Mouse (Mus musculus): Measurements from ENCODE around the gene Wbp1l.

GRCm38 (mm10) chr19:46575196-46575595, 23.7 kb upstream of the Wbp1l start:
- no peak for TF ChIP-seq POLR2A (IDR thresholded peaks at IDR 0.05; ENCODE audit: borderline replicate concordance, extremely low read depth, insufficient read depth, insufficient read length, poor library complexity, severe bottlenecking)
- no peak for TF ChIP-seq CTCF (IDR thresholded peaks at IDR 0.05; ENCODE audit: borderline replicate concordance, extremely low read depth, insufficient read depth, insufficient read length)
